ENCODE assay signal across 8 mouse cellular contexts in genomic region chr2:129800904-129801230, GRCm38 (mm10). TPM values are rescaled to one million over a fixed set of nuclear protein-coding genes. Genes with fewer than 3 reads are reported as not detected.
DNase-seq lines count a peak whose midpoint lies in the region; ATAC-seq lines count a peak whose summit lies in the region.

No protein-coding gene starts in this region.

- H3K4me3 ChIP-seq in heart, embryonic 11.5 days (ENCODE audit: low read depth, low read length): peak overlapping the region; percentile 98
- peak overlapping the region; percentile 90 for H3K4me3 ChIP-seq in forebrain, embryonic 13.5 days
- H3K4me3 ChIP-seq in liver, embryonic 13.5 days (replicated peaks): peak overlapping the region; percentile 83

- ATAC-seq in heart, embryonic 11.5 days (replicated peaks; ENCODE audit: insufficient number of reproducible peaks, low FRiP score, low TSS enrichment): no peak; the same call in 1 of the 2 replicates
- ATAC-seq in CD4-positive, CD25-positive, alpha-beta regulatory T cell, adult 4 months: peak; percentile 4
- ATAC-seq in forebrain, embryonic 13.5 days: peak; percentile 48
- ATAC-seq in liver, embryonic 13.5 days (ENCODE audit: low read depth): no peak
- no peak for ATAC-seq in erythroid progenitor cell, adult 5-6 weeks (replicated peaks; ENCODE audit: low FRiP score, poor library complexity, severe bottlenecking)

- under 1% methylated on average over 32 of the region's 32 CpGs for WGBS in heart, embryonic 11.5 days (ENCODE audit: insufficient replicate concordance)
- under 1% methylated on average over 25 of the region's 32 CpGs for WGBS in forebrain, embryonic 13.5 days
- WGBS in liver, embryonic 13.5 days (ENCODE audit: insufficient replicate concordance): 0% methylated on average over 32 of the region's 32 CpGs

- H3K27me3 ChIP-seq in heart, embryonic 11.5 days (ENCODE audit: control insufficient read depth, insufficient read depth, low read length): no peaks in the 10 kb centered on the region
- no peaks in the 10 kb centered on the region for H3K27me3 ChIP-seq in forebrain, embryonic 13.5 days
- H3K27me3 ChIP-seq in liver, embryonic 13.5 days: no peaks in the 10 kb centered on the region

- H3K36me3 ChIP-seq in heart, embryonic 11.5 days (ENCODE audit: control insufficient read depth, insufficient read depth, low read length): no peaks in the 10 kb centered on the region; the same call in 1 of the 2 replicates
- peaks cover 21% of the 10 kb centered on the region for H3K36me3 ChIP-seq in forebrain, embryonic 13.5 days (ENCODE audit: poor library complexity, severe bottlenecking)
- H3K36me3 ChIP-seq in liver, embryonic 13.5 days: peaks cover 36% of the 10 kb centered on the region

- peak overlapping the region; percentile 95 for H3K4me2 ChIP-seq in heart, embryonic 11.5 days
- peak overlapping the region; percentile 88 for H3K4me2 ChIP-seq in forebrain, embryonic 13.5 days
- peak overlapping the region; percentile 88 for H3K4me2 ChIP-seq in liver, embryonic 13.5 days

- H3K4me1 ChIP-seq in heart, embryonic 11.5 days (ENCODE audit: control insufficient read depth, insufficient read depth, low read length): peaks cover 21% of the 10 kb centered on the region
- peaks cover 44% of the 10 kb centered on the region for H3K4me1 ChIP-seq in forebrain, embryonic 13.5 days
- H3K4me1 ChIP-seq in liver, embryonic 13.5 days (replicated peaks): peaks cover 38% of the 10 kb centered on the region

- intact Hi-C loops in heart, postnatal 10 days (cut with DNase I): loop anchor here (2.0 to 5.0 kb wide), 3 partner anchors 20 to 376 kb away; partner anchors contain the start of gene Snrpb

- DNase-seq in heart, postnatal 10 days: no peak
- DNase-seq in liver, embryonic 13.5 days: no peak
- no peak for DNase-seq in adrenal gland, adult (ENCODE audit: inconsistent age in 2 of 2, low spot score in 1 of 2)
- DNase-seq in cerebellum, adult 11-12 months: no peak

- no peaks in the 10 kb centered on the region for H3K9me3 ChIP-seq in heart, embryonic 11.5 days (replicated peaks; ENCODE audit: control insufficient read depth, low read length)
- H3K9me3 ChIP-seq in forebrain, embryonic 13.5 days (replicated peaks): no peaks in the 10 kb centered on the region
- H3K9me3 ChIP-seq in liver, embryonic 13.5 days (replicated peaks): no peaks in the 10 kb centered on the region

- peak overlapping the region; percentile 96 for H3K27ac ChIP-seq in heart, embryonic 11.5 days (ENCODE audit: low read depth, low read length)
- peak overlapping the region; percentile 96 for H3K27ac ChIP-seq in forebrain, embryonic 13.5 days
- H3K27ac ChIP-seq in liver, embryonic 13.5 days: peak overlapping the region; percentile 92

- peak overlapping the region; percentile 95 for H3K9ac ChIP-seq in heart, embryonic 11.5 days (ENCODE audit: low read depth, low read length)
- H3K9ac ChIP-seq in forebrain, embryonic 13.5 days: peak overlapping the region; percentile 98
- H3K9ac ChIP-seq in liver, embryonic 13.5 days: peak overlapping the region; percentile 90

RNA-seq across cellular contexts. Expression of gene Stk35, which starts 0.6 kb away (rescaled TPM):
- 8.0 and 9.7 TPM in 2 replicates for polyA plus RNA-seq in heart, embryonic 11.5 days (2014; fragmentation: Nextera tagmentation; extraction: Ambion mirVana)
- total RNA-seq in heart, postnatal 10 days (2021): 10 to 100 TPM; 16.6 to 17.3 TPM
- 1 to 10 TPM in 1 of 2 experiments, under 1 TPM in 1; 0.71 to 1.1 TPM for polyA plus RNA-seq in CD4-positive, CD25-positive, alpha-beta regulatory T cell, adult 4 months (2017; shearing (Covaris generic))
- polyA plus RNA-seq in forebrain, embryonic 13.5 days (2015; fragmentation: Nextera tagmentation; extraction: Ambion mirVana): 9.4 and 11.4 TPM in 2 replicates
- 4.0 and 4.3 TPM in 2 replicates for polyA plus RNA-seq in liver, embryonic 13.5 days (2015; fragmentation: Nextera tagmentation; extraction: Ambion mirVana)
- 6.3 and 11.5 TPM in 2 replicates for total RNA-seq in erythroid progenitor cell, adult 5-6 weeks (2015; ENCODE audit: low replicate concordance)
- 12.3 and 15.7 TPM in 2 replicates for total RNA-seq in erythroid progenitor cell, adult 5-6 weeks (2017; ENCODE audit: low replicate concordance)

Comparison
In these comparisons a context has a peak if more than half of its experiments do, and no peak if none do; other contexts are left out.
1. ATAC-seq: peak in CD4-positive, CD25-positive, alpha-beta regulatory T cell, adult 4 months (single experiment) and forebrain, embryonic 13.5 days (single experiment); none in heart, embryonic 11.5 days (single experiment), liver, embryonic 13.5 days (single experiment) and erythroid progenitor cell, adult 5-6 weeks (single experiment).
2. Peak in every context shown above with its lines, with median percentiles within 50 percentile points of each other: H3K27ac ChIP-seq, H3K4me2 ChIP-seq, H3K4me3 ChIP-seq and H3K9ac ChIP-seq.